Mouse (Mus musculus): ENCODE results near the gene Syne3. TPM values are rescaled to one million over a fixed set of nuclear protein-coding genes. Genes with fewer than 3 reads are reported as not detected.

The Syne3 gene
- total RNA-seq, 1 experiment from 2014 or later = 53.9 TPM

DNA sequence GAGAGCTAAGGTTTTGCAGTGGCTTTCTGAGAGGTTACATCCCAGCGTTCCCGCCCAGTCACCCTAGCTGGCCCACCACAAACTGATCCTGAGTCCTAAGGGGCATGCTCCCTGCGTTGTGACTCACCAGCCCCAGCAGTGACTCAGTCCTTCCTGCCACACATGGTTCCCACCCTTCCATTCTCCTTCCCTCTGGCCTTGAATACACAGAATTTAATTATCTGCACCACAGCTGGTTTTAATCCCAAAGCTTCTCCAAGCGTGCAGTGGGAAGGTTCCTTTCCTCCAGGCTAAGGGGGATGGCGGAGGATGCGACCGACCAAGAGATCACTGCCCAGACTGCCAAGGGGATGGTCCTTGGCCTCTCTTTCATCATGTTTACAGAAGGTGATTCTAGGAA is 26.1 kb downstream of the Syne3 start:
- ATAC-seq (replicated peaks; ENCODE audit: insufficient number of reproducible peaks, low FRiP score, low TSS enrichment, poor library complexity, severe bottlenecking) = no peak

DNA sequence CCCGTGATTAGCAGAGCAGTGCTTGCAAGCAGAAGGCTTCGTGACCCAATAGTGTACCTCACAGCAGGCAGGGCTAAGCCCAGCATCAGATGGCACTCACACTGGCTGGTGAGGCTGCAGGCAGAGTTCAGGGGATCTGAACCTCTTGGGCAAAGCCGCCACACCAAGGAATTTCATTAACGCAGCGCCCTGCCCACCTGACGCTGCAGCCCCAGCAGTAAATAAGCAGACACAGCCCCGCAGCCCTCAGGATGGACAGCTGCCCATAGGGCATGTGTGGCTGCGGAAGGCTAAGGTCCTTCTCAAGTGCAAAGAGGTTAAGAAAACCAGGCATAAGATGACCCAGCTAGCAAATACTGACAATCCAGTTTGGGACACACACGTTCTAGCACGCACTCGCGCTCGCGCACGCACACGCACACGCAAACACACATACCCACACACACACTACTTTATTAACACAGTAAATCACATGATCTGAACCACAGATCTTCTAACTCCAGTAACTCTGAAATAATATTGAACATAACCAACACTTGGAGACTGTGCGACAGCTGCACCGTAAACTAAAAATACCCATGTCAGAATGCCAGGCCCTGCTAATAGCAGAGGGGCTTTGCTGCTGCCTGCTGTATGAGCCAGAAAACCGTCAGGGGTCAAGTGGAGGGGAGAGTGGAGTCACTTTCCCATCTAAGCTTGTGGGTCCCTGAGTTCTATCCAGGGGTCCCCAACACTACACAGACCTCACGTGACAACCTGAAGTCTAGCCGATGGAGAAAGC is 30.5 kb downstream of the Syne3 start:
- ATAC-seq (replicated peaks; ENCODE audit: insufficient number of reproducible peaks, low FRiP score, low TSS enrichment, poor library complexity, severe bottlenecking) = no peak

DNA sequence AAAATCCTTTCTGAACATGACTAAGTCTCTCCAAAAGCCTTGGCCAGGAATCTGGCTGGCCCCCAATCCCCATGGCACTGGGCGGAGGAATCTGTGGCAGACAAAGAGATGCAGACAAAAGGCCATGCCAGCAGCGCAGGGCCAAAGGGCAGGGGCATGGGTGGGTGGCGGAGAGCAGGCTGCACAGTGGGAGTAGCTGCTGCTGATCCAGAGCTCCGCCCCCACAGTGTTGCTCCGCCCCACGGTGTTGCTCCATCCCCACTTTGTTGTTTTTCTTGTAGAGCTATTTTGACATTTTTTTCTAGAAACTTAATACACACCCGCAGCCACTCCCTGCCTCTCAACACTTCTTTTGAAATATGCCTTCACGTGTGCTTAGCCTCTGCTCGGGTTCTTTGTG is 31.2 kb downstream of the Syne3 start:
- ATAC-seq (replicated peaks; ENCODE audit: insufficient number of reproducible peaks, low FRiP score, low TSS enrichment, poor library complexity, severe bottlenecking) = no peak; the same call in 1 of the 2 replicates

DNA sequence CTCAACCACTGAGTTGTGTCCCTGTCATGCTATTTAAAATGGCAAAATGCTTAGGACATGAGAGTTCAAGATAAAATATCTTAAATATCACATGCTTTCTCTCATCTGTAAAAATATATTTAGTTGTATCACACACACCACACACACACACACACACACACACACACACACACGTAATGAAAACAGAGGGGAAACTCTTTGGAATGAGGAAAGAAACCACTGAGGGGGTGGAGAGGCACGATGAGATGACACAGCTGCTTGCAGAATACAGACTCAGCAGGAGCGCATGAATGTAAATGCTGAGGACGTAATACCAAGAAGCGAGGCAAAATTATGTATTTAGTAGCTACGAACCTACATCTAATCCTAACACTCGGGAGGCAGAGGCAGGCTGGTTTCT is 32.7 kb downstream of the Syne3 start:
- ATAC-seq (replicated peaks; ENCODE audit: insufficient number of reproducible peaks, low FRiP score, low TSS enrichment, poor library complexity, severe bottlenecking) = no peak

DNA sequence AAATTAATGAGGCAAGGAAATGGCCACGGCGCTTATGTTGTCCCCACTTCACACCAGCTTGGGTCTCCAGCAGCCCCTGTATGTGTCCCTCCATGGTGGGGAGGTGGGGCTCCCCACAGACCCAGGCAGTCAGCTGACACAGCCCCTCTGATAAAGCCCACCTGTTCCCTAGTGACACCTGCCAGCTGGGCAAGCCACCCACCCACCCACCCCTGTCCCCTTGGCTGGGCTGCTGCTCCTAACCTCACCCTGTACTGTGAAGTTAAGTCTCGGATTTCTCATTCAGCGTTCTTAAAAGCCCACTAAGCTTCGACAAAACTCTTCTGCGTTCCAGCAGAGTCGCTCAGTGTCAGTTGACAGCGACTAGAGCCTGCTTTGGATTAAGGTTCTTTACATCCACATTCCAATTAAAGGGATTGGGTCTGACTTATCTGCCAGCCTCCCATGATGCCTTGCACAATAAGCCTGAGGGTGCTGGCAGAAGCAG is 33.2 kb downstream of the Syne3 start:
- no peak for ATAC-seq (replicated peaks; ENCODE audit: insufficient number of reproducible peaks, low FRiP score, low TSS enrichment, poor library complexity, severe bottlenecking)

DNA sequence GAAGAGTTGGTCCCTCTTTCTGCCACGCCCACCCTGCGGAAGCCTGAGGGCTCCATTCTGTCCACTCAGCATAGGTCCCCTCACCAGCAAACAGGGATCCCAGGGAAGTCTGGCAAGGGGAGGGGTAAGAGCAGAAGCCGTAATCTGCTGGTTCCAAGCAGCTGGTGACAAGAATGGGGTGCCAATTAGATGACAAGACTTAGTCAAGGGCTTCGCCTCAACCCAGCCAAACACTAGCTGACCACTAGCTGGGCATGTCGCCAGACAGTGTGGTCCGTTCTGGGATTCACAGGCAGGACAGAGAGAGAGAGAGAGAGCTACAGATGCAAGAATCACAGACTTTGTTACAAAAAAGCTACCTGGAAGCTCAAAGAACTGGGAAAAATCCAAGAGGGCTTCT is 36.7 kb downstream of the Syne3 start:
- ATAC-seq (replicated peaks; ENCODE audit: insufficient number of reproducible peaks, low FRiP score, low TSS enrichment, poor library complexity, severe bottlenecking) = no peak

DNA sequence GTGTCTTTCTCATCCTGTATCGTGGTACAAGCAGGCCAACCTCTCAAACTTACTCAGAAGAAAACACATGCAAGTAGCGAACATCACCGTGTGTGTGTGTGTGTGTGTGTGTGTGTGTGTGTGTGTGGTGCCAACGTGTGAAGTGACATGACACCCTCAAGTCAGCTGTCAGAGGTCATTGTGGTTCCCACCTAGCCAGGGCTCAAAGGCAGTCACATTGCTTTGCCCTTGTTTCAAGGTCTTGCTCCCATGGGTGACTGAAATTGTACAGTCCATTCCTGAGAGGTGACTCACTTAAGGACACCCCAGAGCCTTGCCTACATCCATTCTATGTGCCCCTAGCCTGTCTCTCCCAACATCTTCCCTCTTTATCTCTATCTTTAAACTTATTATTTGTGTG is 40.0 kb downstream of the Syne3 start:
- ATAC-seq (replicated peaks; ENCODE audit: insufficient number of reproducible peaks, low FRiP score, low TSS enrichment, poor library complexity, severe bottlenecking) = no peak

DNA sequence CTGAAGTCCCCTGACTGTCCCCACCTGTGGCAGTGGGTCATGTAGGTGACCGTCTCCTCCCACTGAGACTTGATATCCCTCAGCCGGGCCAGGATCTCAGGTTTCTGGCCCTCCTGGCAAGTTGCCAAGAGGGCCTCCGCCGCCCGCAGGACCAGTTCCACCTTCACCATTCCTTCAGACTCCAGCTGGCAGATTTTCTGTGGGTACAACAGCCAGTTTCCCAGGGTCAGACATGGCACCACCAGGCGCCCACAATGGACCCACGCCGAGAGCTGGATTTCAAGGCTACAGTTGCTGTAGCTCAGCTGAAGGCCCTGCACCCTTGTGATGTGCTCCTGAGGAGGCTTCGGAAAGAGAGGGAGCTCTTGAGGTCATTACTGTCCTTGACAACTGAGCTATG is 40.4 kb downstream of the Syne3 start:
- no peak for ATAC-seq (replicated peaks; ENCODE audit: insufficient number of reproducible peaks, low FRiP score, low TSS enrichment, poor library complexity, severe bottlenecking)

DNA sequence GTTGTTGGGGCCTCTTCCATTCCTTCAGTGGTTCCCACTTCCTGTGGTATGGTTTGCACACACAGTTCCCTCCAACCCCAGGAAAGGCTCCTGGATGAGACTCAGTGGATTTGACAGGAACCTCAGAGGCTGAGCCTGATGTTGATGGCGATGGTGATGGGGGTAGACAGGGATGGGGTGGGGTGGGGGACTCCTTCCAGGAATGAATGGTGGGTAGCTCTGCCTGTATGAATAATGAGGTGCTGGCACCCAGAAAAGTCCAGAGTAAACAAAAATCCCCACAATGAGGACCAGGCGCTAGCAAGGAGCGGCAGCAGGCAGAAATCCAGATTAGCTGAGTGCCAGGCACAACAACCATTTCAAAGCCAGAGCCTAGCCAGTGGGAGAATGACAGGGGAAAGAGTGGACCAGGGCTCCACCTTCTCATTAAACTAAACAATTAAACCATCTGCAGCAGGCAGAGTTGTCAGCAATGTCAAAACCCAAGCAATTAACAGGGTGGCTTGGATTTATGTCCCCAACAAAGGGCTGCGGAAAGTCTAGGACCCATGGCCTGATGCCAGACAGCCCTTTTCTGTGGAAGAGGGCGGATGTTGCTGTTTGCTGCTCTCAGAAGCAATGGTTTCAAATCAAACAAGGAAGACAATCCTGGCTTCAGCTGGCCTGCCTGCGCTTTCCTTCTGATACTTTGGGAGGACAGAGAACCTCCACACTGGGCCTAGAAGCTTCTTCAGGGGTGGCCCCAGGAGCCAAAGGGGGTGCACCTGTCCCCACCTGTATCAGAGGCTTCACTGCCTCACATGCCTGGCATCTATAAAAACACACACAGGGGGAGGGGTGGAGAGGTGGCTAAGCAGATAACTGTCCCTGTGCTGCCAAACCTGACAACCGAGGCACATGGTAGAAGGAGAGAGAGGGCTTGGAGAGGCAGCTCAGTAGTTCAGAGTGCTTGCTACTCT is 44.4 kb downstream of the Syne3 start:
- no peak for ATAC-seq (replicated peaks; ENCODE audit: insufficient number of reproducible peaks, low FRiP score, low TSS enrichment, poor library complexity, severe bottlenecking)

DNA sequence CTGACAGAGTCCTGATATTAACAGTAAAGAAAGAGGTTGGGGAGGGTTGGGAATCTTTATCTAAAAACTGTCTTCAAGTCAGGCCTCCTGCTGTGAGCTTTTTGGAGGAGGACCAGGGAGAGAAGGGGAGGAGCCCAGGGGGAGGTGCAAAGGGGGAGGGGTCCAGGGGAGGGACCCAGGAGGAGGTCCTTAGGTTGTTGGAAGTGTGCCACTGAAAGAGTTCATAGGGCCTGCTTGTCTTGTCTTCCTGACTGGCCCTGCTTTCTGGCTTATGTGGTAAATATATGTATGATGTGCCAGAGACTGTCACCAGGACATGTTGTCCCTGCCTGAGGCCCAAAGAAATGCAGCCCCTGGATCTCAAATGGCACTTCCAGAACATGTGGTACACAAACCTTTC is 49.2 kb downstream of the Syne3 start:
- no peak for ATAC-seq (replicated peaks; ENCODE audit: insufficient number of reproducible peaks, low FRiP score, low TSS enrichment, poor library complexity, severe bottlenecking)

DNA sequence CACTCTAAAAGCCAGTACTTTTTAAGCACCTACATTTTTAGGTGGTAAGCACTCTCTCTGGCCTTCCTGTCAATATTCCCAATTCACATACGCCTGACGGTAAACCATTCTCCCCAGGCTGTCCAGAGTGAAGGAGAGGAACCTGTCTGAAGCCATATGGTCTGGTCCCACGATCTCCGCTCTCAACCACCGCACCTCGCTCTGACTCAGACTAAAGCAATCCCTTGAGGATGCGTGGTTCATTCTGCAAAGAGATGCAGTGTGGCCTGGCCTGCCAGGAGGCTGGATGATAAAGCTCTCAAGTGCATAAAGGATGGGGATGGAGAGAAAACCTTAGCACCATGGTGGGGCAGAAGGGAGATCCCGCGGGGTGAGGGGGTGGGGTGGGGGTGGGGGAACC is 49.6 kb downstream of the Syne3 start:
- no peak for ATAC-seq (replicated peaks; ENCODE audit: insufficient number of reproducible peaks, low FRiP score, low TSS enrichment, poor library complexity, severe bottlenecking)

DNA sequence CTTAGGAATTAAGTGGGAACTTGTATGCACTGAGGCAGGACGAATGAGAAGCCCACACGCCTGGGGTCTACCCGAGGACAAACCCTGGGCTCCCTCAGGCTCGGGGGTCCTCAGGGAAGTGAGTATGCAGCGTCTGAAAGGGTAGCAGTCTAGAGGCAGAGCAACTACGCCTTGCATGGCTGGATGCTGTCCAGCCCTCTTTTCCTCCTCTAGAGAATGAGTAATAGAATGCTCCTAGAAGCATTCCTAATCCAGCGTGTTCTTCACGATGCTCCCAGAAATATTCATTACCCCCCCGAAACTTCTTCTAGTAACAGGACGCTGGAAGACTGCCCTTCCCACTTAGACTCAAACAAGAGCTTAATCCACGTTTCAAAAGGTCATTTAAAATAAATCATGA is 51.3 kb downstream of the Syne3 start:
- no peak for ATAC-seq (replicated peaks; ENCODE audit: insufficient number of reproducible peaks, low FRiP score, low TSS enrichment, poor library complexity, severe bottlenecking)

DNA sequence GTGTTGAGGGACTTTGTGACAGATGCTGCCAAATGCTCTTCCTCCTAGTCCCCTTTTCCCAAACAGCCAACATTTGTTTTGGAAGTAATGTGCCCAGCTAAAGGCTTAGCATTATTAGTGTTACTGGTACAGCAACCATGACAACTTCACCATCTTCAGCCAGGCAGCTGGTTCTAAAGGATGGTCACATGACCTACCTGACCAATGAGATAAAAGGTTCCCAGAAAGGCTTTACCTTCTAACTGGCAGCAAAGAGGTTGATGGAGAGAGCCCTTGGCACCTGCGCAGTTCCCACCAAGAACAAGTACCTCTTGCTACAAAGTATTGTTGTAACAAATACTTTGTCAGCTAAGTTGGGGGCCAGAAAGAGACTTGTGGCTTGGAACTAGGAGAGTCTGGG is 52.4 kb downstream of the Syne3 start:
- no peak for ATAC-seq (replicated peaks; ENCODE audit: insufficient number of reproducible peaks, low FRiP score, low TSS enrichment, poor library complexity, severe bottlenecking)

DNA sequence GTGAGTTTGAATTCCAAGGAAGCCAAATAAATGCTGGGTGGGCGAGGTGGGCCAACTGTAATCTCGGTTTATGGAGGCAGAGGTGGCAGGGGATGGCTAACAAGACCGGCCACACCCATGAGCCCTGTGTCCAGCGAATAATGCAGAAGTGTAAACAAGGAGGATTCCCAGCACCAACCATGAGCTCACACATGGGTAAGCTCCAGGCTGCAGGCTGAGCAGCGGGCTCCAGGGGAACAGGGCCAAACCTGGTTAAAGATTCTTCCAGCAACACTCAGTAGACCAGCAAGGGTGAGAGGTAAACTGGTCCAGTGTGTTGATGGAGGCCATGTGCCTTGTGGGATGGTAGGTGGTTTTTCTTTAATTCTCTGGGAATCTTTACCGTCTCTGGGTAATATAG is 53.2 kb downstream of the Syne3 start:
- ATAC-seq (replicated peaks; ENCODE audit: insufficient number of reproducible peaks, low FRiP score, low TSS enrichment, poor library complexity, severe bottlenecking) = no peak

DNA sequence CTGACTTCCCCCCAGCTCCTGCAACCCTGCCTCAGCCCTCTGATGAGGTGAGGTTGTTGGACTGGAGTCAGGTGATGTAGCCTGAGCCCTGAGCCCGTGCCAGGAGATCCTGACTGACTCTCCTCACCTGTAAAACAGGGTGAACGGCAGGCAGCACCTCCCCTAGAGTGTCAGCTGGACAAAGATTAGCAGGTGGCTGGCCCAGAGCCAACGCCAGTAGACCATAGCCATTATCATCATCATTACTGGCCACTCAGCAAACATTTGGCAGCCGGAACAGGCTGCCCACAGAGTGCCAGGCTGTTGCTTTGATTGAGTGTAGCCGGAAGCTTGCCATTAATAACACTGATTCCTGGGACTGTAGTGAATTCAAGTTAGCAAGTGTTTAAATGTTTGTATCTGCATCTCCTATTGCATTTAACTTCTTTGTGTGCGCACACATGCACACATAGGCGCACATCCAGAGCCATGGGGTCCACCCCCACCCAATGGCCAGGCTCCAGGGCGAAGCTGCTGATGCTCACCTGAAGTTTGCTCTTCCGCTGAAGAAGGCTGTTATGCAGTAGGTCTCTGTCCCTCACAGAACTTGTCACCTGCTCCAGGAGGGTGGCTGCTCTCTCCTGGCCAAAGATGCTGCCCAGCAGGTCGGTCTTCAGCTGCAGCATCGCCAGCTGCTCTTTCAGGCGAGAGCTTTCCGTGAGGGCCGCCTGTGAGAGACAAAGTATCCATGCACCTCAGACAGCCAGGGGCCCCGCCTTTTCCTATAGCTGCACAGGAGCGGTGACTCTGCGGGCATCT is 54.4 kb downstream of the Syne3 start:
- ATAC-seq (replicated peaks; ENCODE audit: insufficient number of reproducible peaks, low FRiP score, low TSS enrichment, poor library complexity, severe bottlenecking) = no peak

DNA sequence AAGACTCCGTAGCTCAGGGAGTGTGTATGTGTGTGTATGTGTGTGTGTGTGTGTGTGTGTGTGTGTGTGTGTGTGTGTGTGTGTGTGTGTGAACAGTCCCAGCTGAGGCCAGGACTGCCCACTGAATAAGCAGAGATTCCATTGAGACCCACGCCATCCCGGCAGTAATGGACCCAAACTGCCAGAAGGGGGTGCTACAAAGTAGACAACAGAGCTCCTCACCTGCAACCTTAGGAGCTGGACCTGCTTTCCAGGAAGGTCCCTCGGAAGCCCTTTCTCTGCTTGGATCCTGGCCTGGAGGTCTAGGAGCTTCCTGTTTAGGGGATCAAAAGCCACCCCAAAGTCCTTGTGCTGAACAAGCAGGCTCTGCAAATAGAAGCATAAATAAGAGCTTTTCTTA is 55.7 kb downstream of the Syne3 start:
- 0 out of 2 replicates have a peak, but pooled peaks have one; percentile 32 for ATAC-seq (replicated peaks; ENCODE audit: insufficient number of reproducible peaks, low FRiP score, low TSS enrichment, poor library complexity, severe bottlenecking)

DNA sequence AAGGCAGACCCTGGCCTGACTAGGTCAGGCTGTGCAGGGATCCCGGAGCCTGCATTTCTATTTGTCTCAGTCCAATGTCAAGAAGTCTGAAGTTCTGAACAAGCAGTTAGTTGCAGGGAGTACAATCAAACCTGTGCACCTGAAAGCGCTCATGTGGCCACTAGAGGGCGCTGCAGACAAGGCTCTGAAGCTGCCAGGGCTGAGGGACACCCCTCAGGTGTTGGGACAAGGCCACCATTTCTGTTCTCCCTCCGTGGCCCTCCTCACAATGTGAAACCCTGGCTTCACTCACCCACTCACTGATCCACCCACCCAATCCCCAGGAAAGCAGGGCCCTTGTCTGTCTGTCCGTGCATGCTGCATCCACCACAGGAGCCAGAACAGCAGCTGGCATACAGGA is 57.2 kb downstream of the Syne3 start:
- peak; percentile 69 for ATAC-seq (replicated peaks; ENCODE audit: insufficient number of reproducible peaks, low FRiP score, low TSS enrichment, poor library complexity, severe bottlenecking)

DNA sequence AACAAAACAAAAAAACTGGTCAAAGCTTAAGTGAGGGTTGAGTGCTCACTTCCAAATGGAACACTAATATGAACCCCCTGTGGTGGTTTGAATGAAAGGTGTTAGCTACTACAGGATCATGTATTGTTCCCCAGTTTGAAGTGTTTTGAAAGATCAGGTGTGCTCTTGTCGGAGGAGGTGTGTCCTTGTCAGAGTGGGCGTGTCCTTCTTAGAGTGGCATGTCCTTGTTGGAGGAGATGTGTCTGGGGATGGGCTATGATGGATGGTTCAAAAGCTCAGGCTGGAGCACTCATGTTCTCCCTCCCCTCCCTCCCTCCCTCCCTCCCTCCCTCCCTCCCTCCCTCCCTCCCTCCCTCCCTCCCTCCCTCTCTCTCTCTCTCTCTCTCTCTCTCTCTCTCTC is 61.7 kb downstream of the Syne3 start:
- no peak for ATAC-seq (replicated peaks; ENCODE audit: insufficient number of reproducible peaks, low FRiP score, low TSS enrichment, poor library complexity, severe bottlenecking)

DNA sequence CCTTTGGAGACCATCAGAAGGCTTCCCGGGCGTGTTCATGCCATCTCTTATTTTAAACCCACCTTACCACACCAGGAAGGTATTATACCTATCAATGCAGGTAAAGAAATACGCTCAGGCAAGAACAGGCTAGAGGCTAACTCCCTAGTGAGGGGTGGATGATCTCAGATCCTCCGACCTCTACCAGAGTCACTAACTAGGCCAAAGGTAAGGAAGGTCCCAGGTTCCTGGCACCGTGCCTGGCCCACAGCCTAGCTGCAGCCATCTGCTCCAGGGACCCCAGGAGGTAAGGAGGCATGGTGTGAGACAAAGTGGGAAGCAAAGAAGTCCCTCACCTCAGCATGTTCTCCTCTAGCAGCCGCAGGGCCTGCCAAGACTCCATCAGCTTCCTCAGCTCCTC is 63.4 kb downstream of the Syne3 start:
- ATAC-seq (replicated peaks; ENCODE audit: insufficient number of reproducible peaks, low FRiP score, low TSS enrichment, poor library complexity, severe bottlenecking) = no peak

Data from monocyte, adult 5-6 weeks (primary cell).